Mouse (Mus musculus) cerebellum, adult 11 months (tissue): Measurements from ENCODE around the gene Vmn1r230.

ENCODE experiments used
- DNase-seq: peaks from one replicate; pipeline ENCODE4 v3.0.0; 2022

The Vmn1r230 gene

GRCm38 (mm10) chr17:20840144-20840543, at the start of gene Vmn1r230:
TSS of gene Vmn1r230 (plus strand) at chr17:20840444.
- no peak for DNase-seq

- no peak for DNase-seq
These were observed 29.0 kb upstream of the Vmn1r230 start, which contains the start of gene Vmn1r229 for GRCm38 (mm10) chr17:20811255-20811654. TSS of gene Vmn1r229 (plus strand) at chr17:20811555.
